Mouse (Mus musculus) adrenal gland, adult 2 months (tissue): ENCODE results near the gene Chpf. TPM values are rescaled to one million over a fixed set of nuclear protein-coding genes. Genes with fewer than 3 reads are reported as not detected.
A peak's percentile ranks its signal among the peaks of the same experiment; 100 is the strongest.

ENCODE experiments used
- DNase-seq: peaks from one replicate; pipeline ENCODE4 v3.0.0; 2021
- polyA plus RNA-seq: library from polyadenylated mRNA; depleted of rRNA; stranded (reverse); fragments of >200 nt; gene quantifications from 2 replicates; pipeline ENCODE4 v1.2.3, GENCODE M21; 2012; rRNA removed
- total RNA-seq, 2 experiments: library from RNA; stranded (reverse); gene quantifications; 2 replicates each; pipeline ENCODE4 v1.2.3; 2021

Chpf gene
- total and polyA plus RNA-seq, 3 experiments, result 50.9 to 250 (median 57.8) TPM

- DNase-seq, result no peak
These were observed 36.9 kb downstream of the Chpf start for GRCm38 (mm10) chr1:75442171-75442570.

GRCm38 (mm10) chr1:75441471-75441996, 37.6 kb downstream of the Chpf start:
- no peak for DNase-seq

- DNase-seq, result no peak
These were observed 38.4 kb downstream of the Chpf start for GRCm38 (mm10) chr1:75440661-75441060.

- DNase-seq, result no peak
These were observed 40.3 kb downstream of the Chpf start for GRCm38 (mm10) chr1:75438782-75439181.

GRCm38 (mm10) chr1:75435475-75436328, 43.4 kb downstream of the Chpf start, which contains the start of gene Gmppa:
Gmppa (plus strand) TSS chr1:75435930.
- DNase-seq, result peak; percentile 87

GRCm38 (mm10) chr1:75425796-75426471, 53.2 kb downstream of the Chpf start:
- no peak for DNase-seq

Other genes starting within 250 kb of the Chpf start
- gene A630095N17Rik, start 247.2 kb downstream of the Chpf start, total RNA-seq, result not detected
- gene A630095N17Rik, start 247.2 kb downstream of the Chpf start, polyA plus RNA-seq, result not detected in 2 replicates
- gene Dnajb2, start 242.9 kb downstream of the Chpf start, total RNA-seq, result 100 to 1,000 TPM in 1 of 2 experiments, 10 to 100 TPM in 1; 89.1 to 111 TPM
- 52.8 and 58.4 TPM in 2 replicates for gene Dnajb2, start 242.9 kb downstream of the Chpf start, polyA plus RNA-seq
- 10 to 100 TPM; 43.6 to 83.6 TPM for gene Ptprn, start 214.8 kb downstream of the Chpf start, total RNA-seq
- 41.5 and 52.0 TPM in 2 replicates for gene Ptprn, start 214.8 kb downstream of the Chpf start, polyA plus RNA-seq
- gene Resp18, start 200.9 kb downstream of the Chpf start, total RNA-seq, result 100 to 1,000 TPM; 127 to 192 TPM
- 46.3 and 69.6 TPM in 2 replicates for gene Resp18, start 200.9 kb downstream of the Chpf start, polyA plus RNA-seq
- 100 to 1,000 TPM in 1 of 2 experiments, 10 to 100 TPM in 1; 85.2 to 100 TPM for gene Dnpep, start 161.3 kb downstream of the Chpf start, total RNA-seq
- gene Dnpep, start 161.3 kb downstream of the Chpf start, polyA plus RNA-seq, result 149 and 179 TPM in 2 replicates
- 10 to 100 TPM; 16.6 to 31.8 TPM for gene Des, start 119.0 kb downstream of the Chpf start, total RNA-seq
- 17.2 and 18.6 TPM in 2 replicates for gene Des, start 119.0 kb downstream of the Chpf start, polyA plus RNA-seq
- gene Speg, start 104.0 kb downstream of the Chpf start, total RNA-seq, result 10 to 100 TPM in 1 of 2 experiments, 1 to 10 TPM in 1; 9.9 to 15.2 TPM
- 56.5 and 93.7 TPM in 2 replicates for gene Speg, start 104.0 kb downstream of the Chpf start, polyA plus RNA-seq
- gene Gmppa, start 43.4 kb downstream of the Chpf start, total RNA-seq, result 10 to 100 TPM; 69.1 to 77.7 TPM
- 137 and 189 TPM in 2 replicates for gene Gmppa, start 43.4 kb downstream of the Chpf start, polyA plus RNA-seq
- gene Asic4, start 28.9 kb downstream of the Chpf start, total RNA-seq, result 1 to 10 TPM; 3.7 to 6.8 TPM
- gene Asic4, start 28.9 kb downstream of the Chpf start, polyA plus RNA-seq, result 9.5 and 13.6 TPM in 2 replicates
- gene Tmem198, start 225 bp upstream of the Chpf start, total RNA-seq, result 1 to 10 TPM; 2.5 to 2.8 TPM
- gene Tmem198, start 225 bp upstream of the Chpf start, polyA plus RNA-seq, result 15.0 and 17.4 TPM in 2 replicates
- gene Obsl1, start 27.1 kb upstream of the Chpf start, total RNA-seq, result 10 to 100 TPM; 35.9 to 56.6 TPM
- gene Obsl1, start 27.1 kb upstream of the Chpf start, polyA plus RNA-seq, result 81.5 and 101 TPM in 2 replicates
- 10 to 100 TPM; 15.0 to 38.5 TPM for gene Inha, start 27.8 kb upstream of the Chpf start, total RNA-seq
- gene Inha, start 27.8 kb upstream of the Chpf start, polyA plus RNA-seq, result 193 and 227 TPM in 2 replicates
- 10 to 100 TPM; 16.6 to 19.3 TPM for gene Stk11ip, start 42.2 kb upstream of the Chpf start, total RNA-seq
- gene Stk11ip, start 42.2 kb upstream of the Chpf start, polyA plus RNA-seq, result 59.5 and 66.7 TPM in 2 replicates
- gene Slc4a3, start 67.0 kb upstream of the Chpf start, total RNA-seq, result 100 to 1,000 TPM in 1 of 2 experiments, 10 to 100 TPM in 1; 90.4 to 111 TPM
- gene Slc4a3, start 67.0 kb upstream of the Chpf start, polyA plus RNA-seq, result 340 and 381 TPM in 2 replicates